Mouse (Mus musculus): Measurements from ENCODE around the gene Nhej1.

GRCm38 (mm10) chr1:74960059-74960458 is 164.9 kb downstream of the Nhej1 start:
- TF ChIP-seq CTCF (IDR thresholded peaks at IDR 0.05 in 2 of 3, conservative IDR thresholded peaks at IDR 0.05 in 1 of 3; ENCODE audit: control insufficient read depth in 1 of 3, insufficient read depth in 1 of 3, low read depth in 2 of 3, low read length in 3 of 3, poor library complexity in 1 of 3, severe bottlenecking in 1 of 3): no peak
- TF ChIP-seq EP300 (IDR thresholded peaks at IDR 0.05; ENCODE audit: low read depth in 1 of 2, low read length in 2 of 2): no peak
- no peak for TF ChIP-seq TBP (IDR thresholded peaks at IDR 0.05; ENCODE audit: low read depth, low read length)
- TF ChIP-seq CHD2 (IDR thresholded peaks at IDR 0.05; ENCODE audit: low read length): no peak
- no peak for TF ChIP-seq POLR2A (IDR thresholded peaks at IDR 0.05; ENCODE audit: control insufficient read depth in 1 of 2, insufficient read depth in 1 of 2, low read depth in 1 of 2, low read length in 2 of 2, poor library complexity in 1 of 2)
- TF ChIP-seq MYC (IDR thresholded peaks at IDR 0.05; ENCODE audit: low read depth, low read length): no peak
- no peak for TF ChIP-seq MAX (IDR thresholded peaks at IDR 0.05; ENCODE audit: low read length)
